Mouse (Mus musculus) testis, adult 2 months (tissue): ENCODE data around the gene Nos2.

Source experiments
- CTCF ChIP-seq: fragments of 200-500 bp; IDR thresholded peaks from 2 replicates; pipeline ENCODE4 v1.5.1; 2012; ENCODE audit warnings: low read depth, mild to moderate bottlenecking, inconsistent platforms, low read length, moderate library complexity; ENCODE audit not compliant: control insufficient read depth, insufficient read depth, insufficient replicate concordance
- POLR2A ChIP-seq: fragments of 200-500 bp; IDR thresholded peaks from 2 replicates; pipeline ENCODE4 v1.6.1; 2012; ENCODE audit warnings: low read depth, mild to moderate bottlenecking, inconsistent platforms, low read length, moderate library complexity; ENCODE audit not compliant: control insufficient read depth

GRCm38 (mm10) chr11:78972811-78973351, 52.3 kb downstream of the Nos2 start:
- TF ChIP-seq CTCF (no peak), POLR2A (no peak)
